Mouse (Mus musculus) c-Kit-positive CD71-negative TER-119-negative erythroid progenitor cells, embryonic 14.5 days (primary cell): ENCODE measurements around the gene Tbx15.

Experiments
- DNase-seq: peaks from one replicate; pipeline ENCODE4 v3.0.0-alpha.2; 2013; ENCODE audit warnings: low read depth

The Tbx15 gene

GRCm38 (mm10) chr3:99240213-99240720 lies at the start of gene Tbx15:
Gene Tbx15, plus strand, starts transcription at chr3:99240381.
- no peak for DNase-seq

- DNase-seq = no peak
Measured at GRCm38 (mm10) chr3:99193576-99193975, 46.6 kb upstream of the Tbx15 start.

GRCm38 (mm10) chr3:99203331-99203730 lies 36.9 kb upstream of the Tbx15 start:
- no peak for DNase-seq

GRCm38 (mm10) chr3:99208416-99208815 lies 31.8 kb upstream of the Tbx15 start:
- DNase-seq = no peak

DNA sequence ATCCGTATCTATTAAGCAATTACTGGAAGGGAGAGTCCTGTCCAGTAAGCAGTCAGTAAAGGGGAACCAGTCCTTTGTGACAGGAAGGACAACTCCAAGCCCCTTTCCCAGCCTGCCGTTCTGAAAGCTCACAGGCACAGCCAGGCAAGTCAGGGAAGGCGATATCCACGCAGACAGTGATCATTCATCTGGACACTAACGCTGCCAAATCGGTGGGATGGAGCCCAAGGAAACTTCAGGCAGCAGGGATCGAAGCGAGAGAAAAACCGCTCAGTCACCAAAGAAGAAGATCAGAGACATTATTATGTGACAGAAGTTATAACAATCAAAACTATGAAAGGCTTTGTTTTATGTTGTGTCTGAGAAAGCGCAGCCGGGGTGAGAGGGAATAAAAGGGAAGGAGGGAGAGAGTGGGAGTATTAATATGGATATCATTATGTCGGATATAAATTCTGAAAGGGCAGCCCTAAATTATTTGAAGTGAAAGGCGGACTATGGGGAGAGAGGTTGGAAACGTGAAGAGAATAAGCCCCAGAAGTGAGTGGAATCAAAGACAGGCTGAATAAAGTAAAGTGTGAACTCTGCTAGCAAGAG lies 29.0 kb upstream of the Tbx15 start:
- no peak for DNase-seq

- DNase-seq = no peak
Measured at GRCm38 (mm10) chr3:99227807-99228206, 12.4 kb upstream of the Tbx15 start.

DNA sequence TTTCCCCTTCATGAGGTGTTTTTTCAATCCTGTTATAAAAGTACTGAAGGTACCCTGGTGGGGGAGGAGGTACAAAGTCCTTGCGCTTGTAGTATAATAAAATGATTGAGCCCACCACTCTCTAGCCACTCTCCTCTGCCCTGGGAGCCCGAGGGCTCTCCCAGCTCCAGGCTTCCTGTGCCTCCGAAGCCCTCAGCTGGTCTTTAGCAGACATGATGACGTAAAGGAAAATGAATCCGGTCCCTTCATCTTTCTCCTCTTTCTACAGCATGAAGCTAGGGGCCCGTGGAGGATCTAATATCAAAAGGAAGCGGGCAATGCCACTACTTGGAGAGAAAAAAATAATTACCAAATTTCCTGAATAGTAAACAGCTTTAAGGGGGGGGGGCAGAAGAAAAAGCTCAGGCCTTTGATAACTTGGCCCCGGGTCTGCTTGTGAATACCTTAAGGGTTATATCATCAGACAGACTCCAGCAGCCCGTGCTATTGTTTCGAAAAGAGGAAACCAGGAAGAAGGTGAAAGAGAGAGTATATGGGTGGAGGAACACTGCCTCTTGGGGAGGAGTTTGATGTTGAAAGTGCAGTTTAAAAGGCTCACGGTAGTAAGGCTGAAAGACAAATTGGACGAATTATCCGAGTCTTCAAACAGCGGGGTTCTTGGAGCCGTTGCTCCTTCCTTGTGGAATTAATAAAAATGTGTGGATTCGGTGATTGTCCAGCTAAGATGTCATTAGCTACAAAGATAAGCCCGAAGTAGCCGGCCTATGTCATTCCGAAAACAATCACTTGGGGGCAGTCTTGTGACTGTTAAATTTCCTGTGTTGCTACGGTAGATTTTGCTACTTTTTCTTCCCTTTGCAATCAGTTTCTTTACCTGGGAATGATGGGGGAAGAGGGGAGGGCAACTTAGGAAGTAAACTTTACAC lies 6.5 kb upstream of the Tbx15 start:
- peak; percentile 46 for DNase-seq

- DNase-seq = no peak
Measured at GRCm38 (mm10) chr3:99234319-99234869, 5.8 kb upstream of the Tbx15 start.

DNA sequence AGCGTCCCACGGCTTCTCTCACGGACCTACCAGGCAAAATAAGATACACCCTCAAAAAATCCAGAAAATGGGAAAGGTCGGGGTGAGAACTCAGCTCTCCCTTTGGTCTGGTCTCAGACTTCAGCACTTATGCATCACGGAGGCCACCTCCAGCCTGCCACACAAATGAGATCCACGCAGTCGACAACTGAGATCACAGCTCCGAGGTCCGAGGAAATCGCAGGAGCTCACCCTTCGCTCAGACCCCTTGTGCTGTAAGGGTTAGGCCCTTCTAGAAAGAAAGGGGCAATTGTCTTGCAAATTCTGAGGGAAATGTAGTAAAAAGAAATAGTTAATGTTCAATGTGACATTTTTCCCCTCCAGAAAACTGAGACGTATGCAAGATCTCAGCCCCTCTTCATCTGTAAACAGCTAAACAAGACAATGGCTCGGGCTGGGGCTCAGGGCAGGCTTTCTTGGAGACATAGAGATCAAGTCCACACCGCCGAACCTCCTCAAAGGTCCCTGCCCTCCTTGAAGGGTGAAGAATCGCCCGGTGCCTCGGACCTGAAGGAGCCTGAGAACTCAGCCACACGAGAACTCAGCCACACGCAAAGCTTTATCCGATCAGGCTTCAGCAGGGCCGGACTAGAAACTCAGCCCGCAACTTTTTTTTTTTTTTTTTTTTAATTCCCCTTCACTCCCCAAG lies 4.9 kb upstream of the Tbx15 start:
- no peak for DNase-seq

DNA sequence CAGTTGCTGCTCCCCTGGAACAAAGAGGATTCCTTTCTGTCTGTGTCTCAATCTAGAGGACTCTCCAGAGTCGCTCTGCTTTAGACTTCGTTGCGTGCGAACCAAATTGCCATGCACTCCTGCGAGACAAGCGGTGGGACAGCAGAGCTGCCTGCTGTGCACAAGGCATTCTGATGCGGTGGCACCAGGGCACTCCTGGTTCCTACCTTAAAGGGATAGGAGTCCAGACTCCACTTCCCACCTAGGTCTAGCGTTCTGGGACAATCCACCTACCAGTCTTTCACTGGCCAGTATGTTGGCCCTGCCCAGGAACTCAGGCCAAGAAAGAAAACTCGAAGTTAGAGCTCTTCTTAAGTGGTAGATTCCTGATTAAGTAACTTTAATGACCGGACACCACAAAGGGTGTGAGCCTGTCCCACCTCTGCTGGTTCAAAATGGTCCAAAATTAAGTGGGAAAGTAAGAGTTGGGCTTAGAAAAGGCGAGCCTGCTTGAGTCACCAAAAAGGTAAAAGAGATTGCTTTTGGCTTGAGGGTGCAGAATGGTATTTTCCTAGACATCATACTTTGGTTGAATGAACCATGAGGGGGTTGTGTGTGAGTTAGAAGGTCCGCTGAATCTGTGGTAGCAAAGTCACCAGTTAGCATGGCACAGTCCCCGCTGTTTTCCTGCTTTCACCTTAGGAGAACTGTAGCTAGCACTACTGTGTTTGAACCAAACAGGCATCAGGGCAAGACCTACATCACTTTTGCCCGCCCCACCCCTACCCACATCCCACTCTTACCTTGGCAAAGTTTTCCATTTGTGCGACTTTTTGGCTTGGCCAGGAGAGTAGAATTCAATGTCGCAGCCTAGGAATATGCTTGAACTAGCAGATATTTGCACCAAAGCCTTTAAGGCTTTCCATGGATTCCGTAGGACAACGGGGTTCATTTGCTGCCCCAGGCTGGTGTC lies 4.1 kb upstream of the Tbx15 start:
- DNase-seq = no peak

DNA sequence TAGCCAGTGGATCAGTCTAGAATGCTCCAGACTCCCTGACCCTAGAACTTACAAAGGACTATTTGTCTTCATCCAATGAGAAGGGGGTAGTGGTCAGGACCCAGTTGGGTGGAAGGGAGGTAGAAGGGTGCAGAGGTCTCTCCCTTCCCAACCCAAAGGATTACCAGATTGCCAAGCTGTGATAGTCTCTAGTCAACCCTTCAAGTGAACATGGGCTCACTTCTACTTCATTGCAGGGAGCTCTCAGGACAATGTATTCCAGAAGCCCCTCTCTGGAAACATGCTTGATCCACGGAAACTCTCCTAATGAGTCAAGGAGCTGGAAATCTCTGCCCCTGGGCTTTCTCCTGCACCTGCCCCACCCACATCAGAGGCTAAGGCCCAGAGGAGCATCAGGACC lies 1.5 kb upstream of the Tbx15 start:
- DNase-seq = no peak

- DNase-seq = no peak
Measured at GRCm38 (mm10) chr3:99239301-99240045, 708 bp upstream of the Tbx15 start.

GRCm38 (mm10) chr3:99240811-99241738 lies 894 bp downstream of the Tbx15 start:
- no peak for DNase-seq

DNA sequence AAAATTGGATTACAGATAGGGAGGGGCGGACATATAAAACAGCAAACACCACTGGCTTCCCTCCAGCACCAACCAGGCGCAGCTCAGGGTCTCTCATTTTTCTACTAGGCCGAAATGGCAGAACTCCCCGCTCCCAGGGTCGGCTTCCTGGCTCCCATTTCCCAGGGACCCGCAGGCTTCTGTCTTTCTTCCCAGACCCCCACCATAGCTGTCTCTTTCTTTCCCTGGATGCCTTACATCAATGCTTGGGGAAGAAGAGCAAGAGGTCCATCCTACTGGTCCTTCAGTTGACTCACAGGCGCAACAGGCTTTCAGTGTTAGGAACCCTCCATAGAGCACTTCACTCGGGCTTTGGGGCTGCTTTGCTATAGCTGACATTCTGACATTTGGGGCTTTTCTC lies 2.3 kb downstream of the Tbx15 start:
- DNase-seq = no peak

GRCm38 (mm10) chr3:99245341-99245740 lies 5.2 kb downstream of the Tbx15 start:
- DNase-seq = no peak

DNA sequence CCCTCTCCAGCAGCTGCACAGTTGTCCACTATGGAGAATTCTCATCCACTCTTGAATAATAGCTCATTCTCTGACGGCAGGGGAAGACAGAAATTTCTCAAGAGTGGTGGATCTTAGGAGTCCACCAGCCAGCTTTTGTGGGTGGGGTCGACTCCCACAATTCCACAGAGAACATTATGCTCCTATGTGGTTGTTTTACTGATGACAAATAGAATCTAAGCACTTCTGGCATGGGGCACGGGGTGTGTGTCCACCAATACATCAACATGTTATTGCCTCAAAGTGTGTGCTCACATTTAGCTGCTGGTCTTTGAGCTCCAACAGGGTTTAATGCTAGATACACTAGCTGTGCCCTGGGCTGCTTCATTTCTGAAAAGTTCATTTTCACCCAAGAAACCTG lies 6.4 kb downstream of the Tbx15 start:
- no peak for DNase-seq

DNA sequence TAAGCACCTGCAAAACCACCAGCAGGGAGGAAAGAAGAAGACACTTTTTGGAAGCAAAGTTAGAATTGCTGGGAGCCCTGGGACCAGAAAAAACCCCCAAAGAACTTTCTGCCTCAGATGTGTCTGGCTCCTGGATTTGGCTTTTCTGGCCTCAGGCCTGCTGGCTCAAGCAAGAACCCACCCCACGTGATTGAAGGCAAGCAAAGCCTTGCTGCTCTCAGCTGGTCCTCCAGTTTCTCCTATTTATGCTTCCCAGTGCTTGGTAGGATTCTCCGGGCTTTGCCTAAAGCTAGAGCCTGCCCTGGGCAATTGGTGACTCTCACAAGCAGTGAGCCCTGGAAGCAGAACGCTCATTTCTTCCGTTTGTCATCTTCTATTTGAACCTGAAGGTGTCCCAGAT lies 7.4 kb downstream of the Tbx15 start:
- no peak for DNase-seq

GRCm38 (mm10) chr3:99247996-99248801 lies 8.0 kb downstream of the Tbx15 start:
- DNase-seq = no peak
